Mouse (Mus musculus) fat pad, adult 2 months (tissue): ENCODE measurements at regions not wholly inside any gene's neighbourhood (a gene's known extent, or its start where the extent isn't known, plus 50 kb on each side); places are given as distances from the start of the nearest gene placed in this dataset.

Experiments used
- DNase-seq: peaks from one replicate; pipeline ENCODE4 v3.0.0-alpha.2; 2011; ENCODE audit warnings: low read depth, low spot score; ENCODE audit errors: extremely low read depth

DNA sequence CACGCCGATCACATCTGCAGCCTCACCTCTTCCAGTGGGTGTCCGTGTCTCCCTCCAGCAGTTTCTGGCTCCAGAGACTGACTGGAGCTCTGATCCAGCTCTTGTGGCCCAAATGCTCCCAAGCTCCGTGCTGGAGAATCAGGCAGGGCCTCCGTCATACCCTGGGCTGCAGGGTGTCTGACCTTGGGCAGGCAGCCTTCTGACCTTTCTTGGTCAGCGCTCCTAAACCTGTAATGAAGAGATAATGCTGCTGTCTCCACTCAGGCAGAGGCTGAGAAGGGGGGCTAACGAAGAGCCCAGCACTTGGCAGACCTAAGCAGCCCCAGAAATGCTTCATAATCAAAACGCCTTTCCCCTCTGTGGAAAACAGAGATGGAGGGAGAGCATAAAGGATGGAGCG, 89.9 kb upstream of the Mef2a start:
- no peak for DNase-seq

DNA sequence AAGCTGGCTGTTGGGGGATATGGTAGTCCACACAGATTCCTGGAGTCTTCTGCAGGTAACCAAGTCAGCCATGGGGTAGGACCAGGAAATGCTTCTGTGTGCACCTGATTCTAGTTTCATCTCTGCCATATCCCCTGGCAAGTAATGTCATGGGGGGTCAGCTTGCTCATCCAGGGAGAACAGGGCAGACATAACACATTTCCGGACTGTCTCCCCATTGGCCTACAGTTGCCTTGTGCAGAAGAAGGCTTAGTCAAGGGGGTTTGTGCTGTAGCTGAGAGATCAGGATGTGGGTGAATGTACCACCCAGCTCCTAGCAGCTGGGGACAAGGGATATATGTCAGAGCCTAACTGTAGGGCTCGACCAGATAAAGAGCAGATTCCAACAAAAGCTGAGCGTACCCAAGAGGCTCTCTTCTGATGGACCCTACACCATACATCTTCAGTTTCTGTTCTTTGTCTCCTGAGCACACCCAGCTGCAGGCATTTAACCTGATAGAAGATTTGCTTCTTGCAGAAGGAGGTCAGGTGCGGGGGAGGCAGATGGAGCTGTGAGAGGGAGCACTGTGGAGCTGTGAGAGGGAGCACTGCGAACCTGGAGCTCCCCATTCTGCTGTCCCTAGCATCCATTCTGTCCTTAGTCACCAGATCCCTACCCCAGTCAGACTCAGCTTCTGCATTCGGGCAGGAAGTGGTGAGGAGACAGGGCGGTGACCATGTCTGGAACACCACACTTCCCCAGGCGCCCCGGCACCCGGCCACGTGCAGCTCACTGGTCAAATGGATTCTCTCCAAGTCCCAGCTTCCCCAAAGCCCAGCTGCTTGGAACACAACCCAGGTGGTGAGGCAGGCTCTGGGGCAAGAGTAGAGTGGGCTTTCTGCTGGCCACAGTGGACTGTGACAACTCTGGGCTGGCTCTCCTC, 88.9 kb upstream of the Mef2a start:
- DNase-seq = no peak

DNA sequence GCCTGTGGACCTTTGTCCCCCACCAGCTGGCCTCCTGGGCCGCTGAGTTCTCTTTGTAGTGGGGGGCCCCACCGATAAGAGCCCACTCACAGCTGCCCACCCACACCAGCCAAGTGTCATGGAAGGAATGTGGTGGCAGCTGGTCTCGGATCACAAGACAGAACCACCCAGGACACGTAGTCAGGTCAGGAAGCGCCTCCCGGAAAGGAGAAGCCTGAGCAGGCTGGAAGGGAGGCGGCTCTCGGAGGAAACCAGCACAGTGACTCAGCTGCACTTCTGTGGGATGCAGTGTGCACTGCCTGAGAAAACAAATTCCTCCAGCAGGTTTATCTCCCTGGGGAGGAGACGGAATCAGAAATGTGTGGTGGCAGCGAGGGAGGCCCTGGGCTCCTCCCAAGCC, 87.2 kb upstream of the Mef2a start:
- DNase-seq = no peak

DNA sequence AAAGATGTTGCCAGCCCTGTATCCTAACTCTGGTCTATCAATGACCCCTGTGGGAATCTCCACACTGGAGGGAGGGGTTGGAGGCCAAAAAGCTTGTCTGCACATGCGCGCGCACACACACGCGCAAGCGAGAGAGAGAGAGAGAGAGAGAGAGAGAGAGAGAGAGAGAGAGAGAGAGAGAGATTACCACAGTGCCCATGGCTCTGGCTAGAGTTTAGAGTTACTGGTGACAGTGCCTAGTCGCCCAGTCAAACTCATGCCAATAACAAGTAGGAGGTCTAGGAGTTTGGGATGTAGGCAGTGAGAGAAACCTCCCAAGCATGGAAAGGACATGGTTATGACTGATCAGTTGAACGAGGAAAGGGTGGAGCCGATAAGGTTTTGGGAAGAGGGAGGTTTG, 86.6 kb upstream of the Mef2a start:
- DNase-seq = no peak

DNA sequence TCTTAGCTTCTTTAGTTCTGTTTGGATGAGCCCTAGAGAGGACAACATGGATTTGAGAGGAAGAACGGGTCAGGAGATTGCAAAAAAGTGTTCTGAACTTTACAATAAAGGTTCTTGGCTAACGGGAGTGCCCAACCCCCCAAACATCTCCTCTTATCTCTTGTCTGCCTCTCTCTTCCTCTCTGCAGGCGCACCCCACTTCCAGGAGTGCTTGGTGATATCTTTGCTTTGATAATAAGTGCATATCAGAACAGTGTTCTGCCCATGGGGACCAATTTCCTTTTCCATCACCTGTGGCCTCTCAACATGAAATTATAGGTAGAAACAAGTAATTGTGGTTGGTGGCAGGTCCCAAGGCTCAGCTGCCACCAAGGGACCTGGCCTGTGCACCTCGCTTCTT, 86.0 kb upstream of the Mef2a start:
- no peak for DNase-seq

DNA sequence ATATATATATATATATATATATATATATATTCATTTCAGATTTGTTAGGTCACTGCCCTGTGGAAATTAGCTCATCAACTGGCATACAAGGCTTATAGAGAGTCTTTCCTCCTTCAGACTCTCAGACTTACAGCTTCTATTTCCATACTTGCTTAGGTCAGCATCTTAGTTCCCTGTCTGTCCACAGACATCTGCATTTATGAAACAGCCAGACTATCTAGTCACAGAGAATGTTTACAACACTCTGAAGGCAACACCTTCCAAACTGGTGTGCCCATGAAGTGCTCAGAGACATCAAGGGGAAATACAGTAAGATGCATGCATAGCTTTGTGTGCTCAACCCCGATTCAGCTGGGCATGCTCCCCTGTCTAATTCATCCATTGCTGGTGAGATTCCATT, 85.2 kb upstream of the Mef2a start:
- DNase-seq = no peak

DNA sequence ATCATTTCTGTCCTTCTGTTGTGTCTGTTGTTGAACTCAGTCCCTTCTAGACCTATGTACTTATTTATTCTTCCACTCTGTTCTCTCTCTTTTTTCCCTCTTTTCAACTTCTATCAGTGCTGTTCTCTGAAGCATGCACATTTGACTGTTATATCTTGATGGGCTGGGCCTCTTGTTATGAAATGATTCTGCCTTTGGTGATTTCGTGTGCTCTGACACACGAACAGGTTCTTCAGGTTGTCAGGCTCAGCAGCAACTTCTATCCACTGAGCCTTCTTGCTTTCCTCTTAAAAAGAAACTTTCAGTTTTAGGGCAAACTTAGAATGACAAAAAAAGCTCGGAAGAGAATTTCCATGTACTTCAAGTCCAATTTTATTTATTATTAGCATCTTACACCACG, 83.4 kb upstream of the Mef2a start:
- DNase-seq = peak; percentile 37

DNA sequence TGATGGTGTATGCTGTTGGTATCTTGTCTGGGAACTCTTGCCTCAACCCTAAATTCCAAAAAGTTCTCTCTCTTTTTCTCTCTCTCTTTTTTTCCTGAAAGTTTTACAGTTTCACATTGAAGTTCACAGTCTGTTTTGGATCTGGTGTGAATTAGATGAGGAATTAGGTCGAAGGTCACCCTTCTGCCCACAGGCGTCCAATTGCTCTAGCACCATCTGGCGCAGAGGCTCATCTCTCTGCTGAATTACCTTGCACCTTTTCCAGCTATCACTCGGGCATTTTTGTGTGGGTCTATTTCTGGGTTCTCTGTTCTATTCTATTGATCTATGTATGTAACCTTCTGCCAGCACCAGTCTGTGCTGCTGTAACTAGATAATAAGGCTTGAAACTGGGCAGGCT, 81.8 kb upstream of the Mef2a start:
- DNase-seq = no peak

DNA sequence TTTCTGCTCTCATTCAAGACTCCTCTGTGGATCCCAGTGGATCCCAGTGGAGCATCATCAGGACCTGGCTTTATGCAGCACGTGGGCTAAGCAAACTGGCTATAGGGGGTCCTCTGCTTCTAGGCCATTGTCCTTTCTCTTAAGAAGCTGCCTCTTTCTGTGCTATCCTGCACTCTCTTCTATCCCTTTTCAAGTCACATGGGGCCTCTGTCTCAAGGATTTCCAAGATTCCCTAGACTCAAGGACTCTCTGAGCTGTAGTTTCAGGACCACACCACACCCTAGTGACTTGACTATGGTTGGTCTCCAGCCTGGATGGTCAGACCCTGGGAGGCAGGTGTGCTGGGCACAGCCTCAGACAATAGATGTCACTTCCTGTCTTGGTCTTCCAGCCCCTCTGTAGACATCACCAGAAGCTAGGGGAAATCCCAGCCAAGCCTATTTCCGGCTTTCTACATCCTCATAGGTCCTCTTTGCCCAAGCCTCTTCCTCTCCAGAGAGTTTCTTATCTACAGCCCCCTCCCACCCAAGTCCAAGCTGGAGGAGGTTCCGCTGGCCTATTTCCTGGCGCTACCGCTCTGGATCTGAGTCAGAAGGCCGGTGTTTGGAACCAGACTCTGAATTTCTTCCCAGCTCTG, 78.6 kb upstream of the Mef2a start:
- DNase-seq = no peak

DNA sequence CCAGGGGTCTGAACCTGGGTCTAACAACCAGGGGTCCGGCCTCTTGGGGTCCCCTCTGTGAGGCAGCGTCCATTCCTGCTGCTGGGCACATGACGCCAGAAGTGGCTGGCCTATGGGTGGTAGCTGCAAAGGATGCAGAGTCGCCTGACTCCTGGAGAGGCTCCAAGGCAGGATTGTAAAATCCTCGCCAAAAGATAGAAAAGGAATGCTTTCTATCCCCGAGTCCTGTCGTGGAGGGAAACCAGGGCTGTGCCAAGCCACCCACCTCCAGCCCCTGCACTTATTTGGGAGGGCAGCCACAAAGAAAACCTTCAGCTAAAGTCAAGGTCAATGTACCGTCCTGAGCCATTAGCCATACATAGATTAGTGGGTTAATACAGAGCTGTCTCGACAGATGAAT, 73.9 kb upstream of the Mef2a start:
- DNase-seq = no peak

DNA sequence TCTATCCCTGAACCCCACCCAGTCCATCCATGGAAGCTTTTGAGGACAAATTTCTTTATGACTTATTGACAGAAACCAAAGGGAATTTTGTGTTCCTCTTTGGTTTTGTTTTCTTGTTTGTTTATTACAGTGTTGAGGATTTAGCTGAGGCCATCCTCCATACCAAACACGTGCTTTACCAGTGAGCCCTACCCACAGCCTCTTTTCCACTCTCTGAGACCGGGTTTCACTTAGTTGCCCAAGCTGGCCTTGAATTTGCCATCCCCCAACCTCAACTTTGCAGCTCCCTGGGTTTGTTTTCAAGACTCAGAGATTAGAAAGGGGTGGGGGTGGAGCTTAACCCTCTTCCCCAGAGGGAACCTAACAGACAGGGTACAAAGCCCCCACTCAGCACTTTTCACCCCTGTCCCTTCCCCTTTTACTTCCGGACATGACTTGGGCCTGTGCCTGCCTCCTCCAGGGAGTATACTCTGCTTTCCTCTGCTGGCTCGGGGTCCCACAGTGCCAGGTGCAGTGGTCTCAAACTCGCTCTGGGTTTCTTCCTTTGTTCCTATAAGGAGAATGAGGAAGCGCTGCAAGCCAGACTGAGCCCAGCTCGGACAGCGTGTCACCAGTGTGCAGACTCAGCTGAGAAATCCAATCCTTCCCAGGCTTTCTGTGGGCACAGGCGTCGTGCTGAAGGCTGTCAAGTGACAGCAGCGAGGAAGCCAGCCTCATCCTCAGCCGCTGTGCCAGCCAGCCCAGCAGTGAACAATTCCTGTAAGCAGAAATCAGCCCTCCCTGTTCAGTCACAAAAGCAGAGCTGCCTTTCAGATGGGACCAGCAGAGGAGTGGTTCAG, 72.8 kb upstream of the Mef2a start:
- no peak for DNase-seq

DNA sequence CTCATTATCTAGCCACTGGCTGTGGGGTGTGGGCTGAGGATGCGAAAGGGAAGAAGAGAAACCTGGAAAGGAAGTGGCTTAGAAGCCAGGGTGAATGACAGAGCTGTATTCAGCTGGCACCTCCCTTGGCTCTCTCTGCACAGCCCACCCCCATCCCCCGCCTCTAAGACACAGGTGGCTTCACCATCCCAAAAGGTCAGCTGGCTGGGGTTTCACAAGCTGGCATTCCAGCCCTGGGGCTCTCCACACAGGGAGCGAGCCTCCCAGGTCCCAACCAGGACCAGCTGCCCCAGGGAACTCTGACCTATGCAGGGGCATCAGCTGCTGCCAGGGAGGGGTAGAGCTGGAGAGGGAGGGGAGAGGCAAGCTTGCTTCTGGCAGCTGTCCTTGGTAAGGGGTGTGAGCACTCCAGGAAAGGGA, 71.9 kb upstream of the Mef2a start:
- DNase-seq = no peak

DNA sequence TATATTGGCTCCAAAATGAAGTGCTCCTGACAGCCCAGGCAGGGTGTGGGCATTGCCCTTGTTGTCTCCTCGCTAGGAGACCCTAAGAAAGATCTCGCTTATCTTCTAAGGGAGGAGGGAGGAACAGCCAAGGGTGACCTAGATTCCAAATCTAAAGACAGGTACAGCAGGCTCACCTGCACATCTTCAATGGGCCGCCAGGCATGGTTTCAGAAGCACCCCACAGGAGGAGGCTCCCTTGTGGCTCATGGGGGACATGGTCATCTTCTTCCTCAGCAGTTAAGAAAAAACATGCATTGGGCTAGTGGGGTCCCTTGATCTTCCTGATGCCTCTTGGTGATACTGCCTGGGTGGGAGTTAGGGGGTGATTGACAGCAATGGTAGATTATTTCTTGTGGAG, 71.0 kb upstream of the Mef2a start:
- DNase-seq = no peak

DNA sequence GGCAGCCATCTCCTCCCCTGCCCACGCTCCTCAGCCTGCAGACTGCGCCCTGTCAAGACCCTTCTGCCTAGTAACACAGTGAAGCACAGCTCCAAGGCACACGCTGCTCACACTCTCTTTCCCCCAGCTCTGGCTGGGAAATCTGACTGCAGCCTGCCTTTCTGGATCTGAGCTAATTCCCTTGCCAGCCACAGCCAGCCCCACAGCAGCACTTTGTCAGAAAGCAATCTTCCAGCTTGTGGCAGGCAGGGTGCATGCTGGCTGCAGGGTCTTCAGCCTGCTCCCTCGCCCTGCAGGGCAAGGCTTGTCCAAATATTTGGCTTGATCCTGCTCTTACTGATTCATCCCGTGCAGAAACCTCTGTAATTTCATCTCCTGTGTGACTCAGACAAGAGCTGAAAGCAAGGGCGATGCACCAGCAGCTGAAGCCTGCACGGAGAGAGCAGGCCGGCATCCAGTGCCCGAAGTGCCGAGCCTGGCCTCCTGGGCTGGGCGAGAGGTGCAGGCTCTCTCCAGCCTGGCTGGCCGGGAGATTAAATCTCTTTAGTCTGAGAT, 70.4 kb upstream of the Mef2a start:
- no peak for DNase-seq

DNA sequence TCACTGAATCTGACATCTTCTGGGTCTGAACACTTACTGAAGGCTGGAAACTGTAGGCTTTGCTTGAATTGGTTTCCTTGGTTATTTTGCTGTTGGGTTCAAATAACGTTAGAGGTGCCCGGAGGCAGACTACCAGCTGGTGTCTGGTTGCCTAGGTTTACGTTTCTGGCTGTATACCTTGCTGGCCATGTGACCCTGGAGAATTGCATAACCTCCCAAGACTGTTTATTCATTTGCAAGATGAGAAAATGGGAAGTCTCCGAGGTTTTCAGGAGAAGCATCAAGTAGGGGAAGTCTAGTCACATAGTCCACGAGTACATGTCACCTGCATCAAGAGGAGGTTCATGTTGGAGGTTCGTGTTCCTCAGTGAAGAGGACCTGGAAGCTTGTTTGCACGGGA, 69.6 kb upstream of the Mef2a start:
- no peak for DNase-seq

DNA sequence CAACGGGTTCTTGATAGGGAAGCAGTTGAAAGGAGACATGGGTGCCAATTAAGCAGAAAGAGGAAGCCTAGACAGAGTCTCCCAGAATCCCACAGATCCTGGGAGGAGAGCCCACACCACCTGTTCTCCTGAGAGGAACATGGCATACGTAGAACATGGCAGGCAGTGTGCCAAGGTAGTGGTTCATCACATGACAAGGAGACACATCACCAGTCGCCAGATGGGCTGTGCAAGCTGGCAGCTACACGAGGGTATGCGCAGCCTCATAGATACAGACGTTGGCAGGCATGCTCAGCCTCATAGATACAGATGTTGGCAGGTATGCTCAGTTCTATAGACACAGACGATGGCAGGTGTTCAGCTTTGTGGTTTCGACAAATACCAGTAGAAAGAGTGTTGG, 68.1 kb upstream of the Mef2a start:
- no peak for DNase-seq

DNA sequence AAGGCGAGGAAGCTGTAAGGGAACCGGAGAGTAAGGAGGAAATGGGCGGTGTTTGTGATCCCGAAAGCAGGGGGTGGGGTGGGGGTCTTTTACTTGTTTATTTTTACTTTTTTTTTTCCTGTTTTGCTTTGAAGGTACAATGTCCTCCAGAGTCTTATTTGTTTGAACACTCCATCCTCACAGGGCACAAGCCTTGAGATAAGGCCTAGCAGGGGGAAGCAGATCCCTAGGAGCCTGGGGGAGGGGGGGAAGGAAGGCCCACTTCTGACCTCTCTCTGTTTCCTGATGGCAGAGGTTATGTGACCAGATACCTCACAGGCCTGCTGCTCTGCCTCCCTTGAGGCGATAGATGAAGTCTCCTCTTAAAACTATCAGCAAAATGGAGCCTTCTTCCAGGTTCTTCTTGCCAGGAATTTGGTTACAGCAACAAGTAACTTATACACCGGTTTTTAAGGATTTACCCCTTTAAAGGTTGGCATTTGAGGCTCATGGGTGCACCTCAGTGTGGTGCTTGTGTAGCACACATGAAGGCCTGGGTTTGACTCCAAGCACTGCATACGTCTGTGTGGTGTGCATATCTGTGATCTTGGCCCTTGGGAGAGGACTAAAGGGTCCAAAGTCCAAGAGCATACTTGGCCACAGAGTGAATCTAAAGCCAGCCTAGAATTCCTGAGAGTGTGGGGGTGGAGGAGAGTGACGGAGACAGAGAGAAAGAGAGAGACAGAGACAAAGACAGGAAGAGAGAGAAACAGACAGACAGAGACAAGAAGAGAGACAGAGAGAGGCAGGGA, 64.8 kb upstream of the Mef2a start:
- no peak for DNase-seq

DNA sequence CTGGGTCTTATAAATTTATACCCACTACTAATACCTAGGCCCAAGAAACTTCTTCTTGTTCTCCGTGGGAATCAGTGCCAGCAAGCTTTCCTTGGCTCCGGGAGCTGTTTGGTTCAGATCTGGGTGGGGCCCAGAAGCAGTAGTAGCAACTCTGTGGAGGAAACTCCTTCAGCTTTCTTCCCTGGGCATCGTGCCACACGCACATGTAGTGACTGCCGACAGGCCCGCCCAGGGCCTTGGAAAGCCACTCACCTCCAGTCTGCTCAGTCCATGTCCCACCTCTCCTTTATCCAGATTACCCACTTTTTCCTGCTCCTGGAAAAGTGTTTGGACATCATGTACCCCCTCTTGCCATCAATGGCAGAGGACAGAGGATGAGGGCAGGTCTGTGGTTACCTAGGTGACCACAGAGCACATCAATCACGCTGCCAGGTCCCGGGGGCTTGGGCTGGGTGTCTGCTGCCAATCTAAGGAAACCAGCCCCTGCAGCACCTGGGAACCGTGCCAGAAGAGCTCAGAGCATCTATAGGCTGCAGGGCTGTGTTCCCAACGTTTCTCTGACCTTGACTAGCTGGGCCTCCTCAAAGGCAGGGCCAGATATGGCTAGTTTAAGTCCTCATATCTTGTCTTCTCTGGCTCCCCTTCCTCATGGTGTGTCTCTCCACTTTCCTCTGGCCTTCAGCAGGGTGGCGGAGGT, 63.1 kb upstream of the Mef2a start:
- no peak for DNase-seq

DNA sequence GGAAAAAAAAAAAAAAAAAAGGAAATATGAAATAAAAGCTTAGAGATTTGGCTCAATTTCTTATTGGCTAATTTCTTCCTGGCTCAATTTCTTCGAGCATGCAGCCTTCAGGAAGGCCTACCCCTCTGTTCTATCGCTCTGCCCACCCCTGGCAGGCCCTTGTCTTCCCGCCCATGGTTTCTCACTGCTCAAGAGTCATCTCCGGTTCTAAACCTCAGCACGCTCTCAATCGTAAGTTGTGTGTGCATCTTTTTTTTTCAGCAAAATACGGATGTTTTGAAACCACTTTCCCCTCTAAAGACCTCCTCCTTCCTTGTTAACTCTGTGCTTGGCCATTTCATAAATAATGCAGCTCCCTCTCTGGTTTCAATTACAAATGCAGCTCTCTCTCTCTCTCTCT, 58.3 kb upstream of the Mef2a start:
- DNase-seq = no peak

DNA sequence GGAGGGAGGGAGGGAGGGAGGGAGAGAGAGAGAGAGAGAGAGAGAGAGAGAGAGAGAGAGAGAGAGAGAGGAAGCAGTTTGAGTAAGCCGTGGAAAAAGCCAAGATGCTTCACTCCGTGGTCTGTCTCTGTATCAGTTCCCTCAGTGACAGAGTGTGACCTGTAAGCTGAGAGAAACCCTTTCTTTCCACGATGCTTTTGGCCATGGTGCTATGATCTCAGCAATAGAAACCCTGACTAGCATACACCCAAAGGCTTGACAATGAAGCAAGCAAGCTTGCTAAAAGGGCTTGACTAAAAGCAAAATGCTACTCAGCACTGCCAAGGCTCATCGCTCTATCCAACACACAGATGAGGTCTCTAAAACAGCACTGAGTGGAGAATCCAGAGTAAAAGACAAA, 57.4 kb upstream of the Mef2a start:
- DNase-seq = no peak
